Mouse (Mus musculus): Measurements from ENCODE around the gene Pla2g6. TPM values are rescaled to one million over a fixed set of nuclear protein-coding genes. Genes with fewer than 3 reads are reported as not detected.

Pla2g6 gene
- polyA plus RNA-seq, 1 experiment from 2014 or later, result 20.4 TPM

DNA sequence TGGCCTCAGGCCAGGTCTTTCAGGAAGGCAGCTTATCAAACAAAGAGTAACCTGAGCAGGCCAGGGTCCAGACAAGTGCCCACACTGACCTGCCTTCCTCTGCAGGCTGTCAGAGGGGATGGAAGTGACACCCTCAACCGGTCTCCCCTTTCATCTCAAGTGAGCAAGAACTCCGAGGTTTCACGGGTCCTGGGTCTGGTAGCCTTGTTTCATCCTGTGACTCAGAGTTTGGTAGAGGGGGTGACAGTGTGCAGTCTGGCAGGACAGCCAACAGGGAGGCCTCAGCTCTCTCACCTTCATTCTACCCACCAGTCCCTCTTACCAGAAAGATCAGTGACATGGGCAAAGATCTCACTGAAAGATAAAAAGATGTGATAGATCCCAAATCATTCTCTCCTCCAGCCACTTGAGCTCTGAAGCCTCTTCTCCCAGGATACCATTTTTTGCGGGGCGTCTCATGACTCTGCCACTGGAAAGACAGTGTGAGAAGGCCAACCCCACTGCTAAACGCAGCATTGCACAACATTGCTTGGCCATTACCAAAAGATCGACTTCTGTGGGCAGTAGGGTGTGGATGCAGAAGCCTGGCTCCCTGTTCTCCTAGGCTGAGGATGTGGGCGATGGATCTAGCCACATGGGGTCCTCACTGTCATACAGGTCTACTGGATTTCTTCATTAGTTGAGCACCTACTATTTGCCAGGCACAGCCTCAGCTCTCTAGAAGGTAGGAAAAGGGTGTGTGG lies 18.0 kb upstream of the Pla2g6 start, which contains the start of gene Maff:
Maff (plus strand) TSS at position 571 of the 743 bp plus-strand sequence.
- Histone ChIP-seq H3K9ac (ENCODE audit: low read depth, low read length) (peak within 1 kb of the TSS; percentile 60), H3K27ac (ENCODE audit: low read depth, low read length) (peak within 1 kb of the TSS; percentile 43; the same call in 1 of the 2 replicates), H3K4me1 (replicated peaks; ENCODE audit: control insufficient read depth, insufficient read depth, low read length) (no peaks in the 10 kb centered on the region), H3K4me2 (replicated peaks; ENCODE audit: low read depth, low read length) (peak within 1 kb of the TSS; percentile 98), H3K9me3 (ENCODE audit: control insufficient read depth, low read length) (no peaks in the 10 kb centered on the region), H3K27me3 (ENCODE audit: control insufficient read depth, insufficient read depth, low read length) (peaks cover 4% of the 10 kb centered on the region; the same call in 1 of the 2 replicates), H3K4me3 (ENCODE audit: low read depth, low read length) (peak within 1 kb of the TSS; percentile 64), H3K36me3 (ENCODE audit: control insufficient read depth, insufficient read depth, low read length) (no peaks in the 10 kb centered on the region)
- DNase-seq (ENCODE audit: low spot score) (no peak), ATAC-seq (ENCODE audit: low FRiP score) (no peak)
- WGBS, result 50% methylated on average over 8 of the region's 8 CpGs

DNA sequence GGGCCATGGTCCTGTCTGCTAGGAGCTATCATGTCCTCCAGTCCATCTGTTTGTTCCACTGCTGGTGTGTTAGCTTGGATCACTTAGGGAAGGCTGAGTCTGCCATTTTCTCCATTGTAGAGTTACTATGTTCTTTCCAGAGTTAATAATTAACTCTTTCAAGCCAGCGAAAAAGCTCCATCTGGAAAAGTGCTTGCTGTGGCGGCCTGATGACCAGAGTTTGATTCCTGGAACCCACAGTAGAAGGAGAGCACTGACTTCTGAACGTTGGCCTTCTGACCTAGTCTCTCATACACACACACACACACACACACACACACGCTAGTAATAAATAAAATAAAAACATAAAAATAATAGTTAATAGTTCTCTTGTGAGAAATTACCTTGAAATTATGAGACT lies 16.4 kb upstream of the Pla2g6 start:
- ATAC-seq (ENCODE audit: low FRiP score) (no peak), DNase-seq (ENCODE audit: low spot score) (no peak)
- Histone ChIP-seq H3K36me3 (ENCODE audit: control insufficient read depth, insufficient read depth, low read length) (no peaks in the 10 kb centered on the region), H3K4me1 (replicated peaks; ENCODE audit: control insufficient read depth, insufficient read depth, low read length) (no peaks in the 10 kb centered on the region), H3K4me3 (ENCODE audit: low read depth, low read length) (no peak overlapping the region), H3K27me3 (ENCODE audit: control insufficient read depth, insufficient read depth, low read length) (peaks cover 4% of the 10 kb centered on the region; the same call in 1 of the 2 replicates), H3K9me3 (ENCODE audit: control insufficient read depth, low read length) (no peaks in the 10 kb centered on the region), H3K4me2 (replicated peaks; ENCODE audit: low read depth, low read length) (no peak overlapping the region), H3K27ac (ENCODE audit: low read depth, low read length) (no peak overlapping the region), H3K9ac (ENCODE audit: low read depth, low read length) (no peak overlapping the region)
- 57% methylated on average over 4 of the region's 4 CpGs for WGBS

DNA sequence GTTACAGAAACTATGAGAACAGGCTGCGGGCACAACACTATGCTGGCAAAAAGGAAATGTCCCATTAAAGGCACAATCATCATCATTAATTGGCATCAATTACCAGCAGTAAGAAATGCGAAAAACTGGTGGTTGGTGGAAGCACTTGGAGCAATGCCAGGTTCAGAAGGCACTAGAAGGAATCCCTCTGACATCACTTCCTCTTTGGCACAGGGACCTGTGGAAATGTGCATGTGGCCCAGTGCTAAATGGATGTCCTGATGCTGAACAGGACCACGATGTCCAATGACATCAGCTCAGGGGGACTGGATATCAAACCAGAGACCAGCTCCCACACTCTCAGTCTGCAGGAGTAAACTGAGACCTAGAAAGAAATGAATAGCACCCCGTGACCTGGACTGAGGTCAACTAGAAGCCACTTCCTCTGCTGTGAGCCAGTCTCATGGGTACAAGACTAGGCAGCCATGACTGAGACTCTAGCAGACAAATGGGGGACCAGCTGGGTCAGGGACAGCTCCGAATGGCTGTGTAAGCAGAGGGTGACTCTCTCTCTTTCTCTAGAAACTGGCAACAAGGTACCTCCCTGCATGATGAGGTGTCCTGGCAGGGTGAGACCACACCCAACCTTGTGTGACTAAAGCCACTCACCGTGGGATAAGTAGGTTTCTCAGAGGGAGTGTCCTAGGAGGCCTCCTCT lies 14.6 kb upstream of the Pla2g6 start:
- Histone ChIP-seq H3K36me3 (ENCODE audit: control insufficient read depth, insufficient read depth, low read length) (no peaks in the 10 kb centered on the region), H3K4me3 (ENCODE audit: low read depth, low read length) (no peak overlapping the region), H3K4me2 (replicated peaks; ENCODE audit: low read depth, low read length) (no peak overlapping the region), H3K27me3 (ENCODE audit: control insufficient read depth, insufficient read depth, low read length) (no peaks in the 10 kb centered on the region), H3K4me1 (replicated peaks; ENCODE audit: control insufficient read depth, insufficient read depth, low read length) (no peaks in the 10 kb centered on the region), H3K9ac (ENCODE audit: low read depth, low read length) (no peak overlapping the region), H3K9me3 (ENCODE audit: control insufficient read depth, low read length) (no peaks in the 10 kb centered on the region), H3K27ac (ENCODE audit: low read depth, low read length) (no peak overlapping the region)
- DNase-seq (ENCODE audit: low spot score) (no peak), ATAC-seq (ENCODE audit: low FRiP score) (no peak)
- 87% methylated on average over 6 of the region's 6 CpGs for WGBS

DNA sequence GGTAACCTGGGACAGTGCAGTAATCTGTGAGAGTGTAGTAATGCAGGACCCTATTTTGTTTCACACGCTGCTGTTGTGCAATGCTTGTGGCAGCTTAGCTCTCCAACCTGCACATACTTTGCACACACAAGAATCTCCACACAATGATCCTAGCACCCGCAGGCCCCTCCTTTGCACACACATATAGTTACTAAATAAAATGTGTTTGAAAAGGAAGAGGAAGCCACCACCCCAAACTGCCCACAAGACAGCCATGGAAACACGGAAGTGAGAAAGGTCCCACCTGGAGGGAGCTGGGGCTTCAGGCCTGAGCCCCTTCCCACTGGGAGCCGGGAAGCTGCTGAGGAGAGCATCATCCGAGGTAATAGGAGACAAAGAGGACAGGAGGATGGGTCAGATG lies 10.8 kb upstream of the Pla2g6 start:
- Histone ChIP-seq H3K4me2 (replicated peaks; ENCODE audit: low read depth, low read length) (no peak overlapping the region), H3K4me1 (replicated peaks; ENCODE audit: control insufficient read depth, insufficient read depth, low read length) (0 out of 2 replicates have a peak, but pooled peaks cover 2% of the 10 kb centered on the region), H3K27me3 (ENCODE audit: control insufficient read depth, insufficient read depth, low read length) (no peaks in the 10 kb centered on the region), H3K9me3 (ENCODE audit: control insufficient read depth, low read length) (no peaks in the 10 kb centered on the region), H3K36me3 (ENCODE audit: control insufficient read depth, insufficient read depth, low read length) (no peaks in the 10 kb centered on the region), H3K27ac (ENCODE audit: low read depth, low read length) (no peak overlapping the region), H3K4me3 (ENCODE audit: low read depth, low read length) (no peak overlapping the region), H3K9ac (ENCODE audit: low read depth, low read length) (no peak overlapping the region)
- ATAC-seq (ENCODE audit: low FRiP score), result no peak
- 77% methylated on average over 5 of the region's 5 CpGs for WGBS
- no peak for DNase-seq (ENCODE audit: low spot score)

DNA sequence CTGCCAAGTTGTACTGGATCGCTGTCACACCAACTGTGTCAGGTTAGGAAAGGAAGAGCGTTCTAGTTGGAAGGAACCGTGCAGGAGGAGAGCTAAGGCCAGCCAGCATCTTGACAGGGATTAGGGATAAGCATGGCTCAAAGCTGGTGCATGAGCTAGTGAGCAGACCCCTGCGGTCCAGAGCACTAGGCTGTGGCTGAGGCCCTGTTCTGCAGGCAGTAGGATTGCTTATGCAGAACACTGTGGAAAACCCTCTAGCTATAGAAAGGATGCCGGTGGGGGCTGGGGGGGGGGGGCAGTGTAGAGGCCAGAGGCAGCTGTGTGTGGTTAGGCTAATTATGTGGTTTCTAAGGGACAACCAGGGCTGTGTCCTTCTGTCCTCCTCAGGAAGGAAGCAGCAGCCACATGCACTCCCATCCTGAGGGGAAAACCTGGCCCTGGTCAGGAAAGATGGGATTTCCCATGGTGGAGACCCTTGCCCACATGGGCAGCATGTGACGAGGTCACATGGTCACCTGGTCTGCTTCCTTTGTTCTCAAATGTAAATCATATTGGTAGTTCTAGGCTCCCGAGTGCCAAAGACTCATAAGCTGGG lies 7.0 kb upstream of the Pla2g6 start:
- DNase-seq (ENCODE audit: low spot score), result no peak
- 0 out of 2 replicates have a peak overlapping the region, but pooled peaks have one; percentile 9 for H3K27ac ChIP-seq (ENCODE audit: low read depth, low read length)
- H3K27me3 ChIP-seq (ENCODE audit: control insufficient read depth, insufficient read depth, low read length), result no peaks in the 10 kb centered on the region
- 0 out of 2 replicates have a peak, but pooled peaks cover 2% of the 10 kb centered on the region for H3K4me1 ChIP-seq (replicated peaks; ENCODE audit: control insufficient read depth, insufficient read depth, low read length)
- H3K9me3 ChIP-seq (ENCODE audit: control insufficient read depth, low read length), result no peaks in the 10 kb centered on the region
- 0 out of 2 replicates have a peak, but pooled peaks have one; percentile 27 for ATAC-seq (ENCODE audit: low FRiP score)
- H3K9ac ChIP-seq (ENCODE audit: low read depth, low read length), result no peak overlapping the region
- WGBS, result 61% methylated on average over 7 of the region's 7 CpGs
- H3K36me3 ChIP-seq (ENCODE audit: control insufficient read depth, insufficient read depth, low read length), result no peaks in the 10 kb centered on the region
- no peak overlapping the region for H3K4me3 ChIP-seq (ENCODE audit: low read depth, low read length)
- H3K4me2 ChIP-seq (replicated peaks; ENCODE audit: low read depth, low read length), result no peak overlapping the region

DNA sequence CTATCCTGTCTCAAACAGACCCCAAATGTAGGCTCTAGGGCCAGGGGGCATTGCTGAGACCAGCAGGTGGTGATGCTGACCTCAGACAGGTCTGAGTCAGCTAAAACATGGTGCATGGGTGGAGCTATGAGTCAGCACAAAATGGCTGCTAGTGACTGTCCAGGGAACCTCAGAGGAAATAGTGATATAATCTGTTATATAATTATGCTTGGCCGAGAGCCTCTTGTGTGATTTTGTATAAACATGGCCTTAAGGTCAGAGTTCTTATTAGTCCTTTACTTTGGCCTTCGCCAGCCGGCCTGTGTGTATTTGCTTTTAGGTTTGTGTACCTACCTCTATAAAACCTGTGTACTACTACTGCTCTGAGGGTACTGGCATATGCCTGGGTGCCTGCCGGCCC lies 5.2 kb upstream of the Pla2g6 start:
- Histone ChIP-seq H3K9me3 (ENCODE audit: control insufficient read depth, low read length) (no peaks in the 10 kb centered on the region), H3K9ac (ENCODE audit: low read depth, low read length) (no peak overlapping the region), H3K36me3 (ENCODE audit: control insufficient read depth, insufficient read depth, low read length) (no peaks in the 10 kb centered on the region), H3K4me3 (ENCODE audit: low read depth, low read length) (no peak overlapping the region), H3K27me3 (ENCODE audit: control insufficient read depth, insufficient read depth, low read length) (no peaks in the 10 kb centered on the region), H3K4me2 (replicated peaks; ENCODE audit: low read depth, low read length) (no peak overlapping the region), H3K4me1 (replicated peaks; ENCODE audit: control insufficient read depth, insufficient read depth, low read length) (0 out of 2 replicates have a peak, but pooled peaks cover 2% of the 10 kb centered on the region), H3K27ac (ENCODE audit: low read depth, low read length) (no peak overlapping the region)
- ATAC-seq (ENCODE audit: low FRiP score) (no peak), DNase-seq (ENCODE audit: low spot score) (no peak)
- 83% methylated on average over 4 of the region's 4 CpGs for WGBS

DNA sequence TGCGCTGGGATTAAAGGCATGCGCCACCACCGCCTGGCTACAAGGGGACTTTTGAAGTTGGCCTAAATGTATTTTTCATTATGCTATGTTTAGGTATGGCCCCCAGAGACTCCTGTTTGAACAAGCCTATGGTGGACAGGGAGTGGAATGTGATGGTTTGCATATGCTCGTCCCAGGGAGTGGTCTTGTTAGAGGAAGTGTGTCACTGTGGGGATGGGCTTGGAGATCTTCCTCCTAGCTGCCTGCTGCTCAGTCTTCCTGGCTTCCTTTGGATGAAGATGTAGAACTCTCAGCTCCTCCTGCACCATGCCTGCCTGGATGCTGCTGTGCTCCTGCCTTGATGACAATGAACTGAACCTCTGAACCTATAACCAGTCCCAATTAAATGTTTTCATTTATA lies 2.3 kb upstream of the Pla2g6 start:
- Histone ChIP-seq H3K27me3 (ENCODE audit: control insufficient read depth, insufficient read depth, low read length) (no peaks in the 10 kb centered on the region), H3K36me3 (ENCODE audit: control insufficient read depth, insufficient read depth, low read length) (no peaks in the 10 kb centered on the region), H3K4me1 (replicated peaks; ENCODE audit: control insufficient read depth, insufficient read depth, low read length) (0 out of 2 replicates have a peak, but pooled peaks cover 6% of the 10 kb centered on the region), H3K4me2 (replicated peaks; ENCODE audit: low read depth, low read length) (no peak overlapping the region), H3K9me3 (ENCODE audit: control insufficient read depth, low read length) (no peaks in the 10 kb centered on the region), H3K9ac (ENCODE audit: low read depth, low read length) (no peak overlapping the region), H3K4me3 (ENCODE audit: low read depth, low read length) (no peak overlapping the region), H3K27ac (ENCODE audit: low read depth, low read length) (no peak overlapping the region)
- no peak for ATAC-seq (ENCODE audit: low FRiP score)
- WGBS, result 50% methylated on average over 4 of the region's 4 CpGs
- no peak for DNase-seq (ENCODE audit: low spot score)

DNA sequence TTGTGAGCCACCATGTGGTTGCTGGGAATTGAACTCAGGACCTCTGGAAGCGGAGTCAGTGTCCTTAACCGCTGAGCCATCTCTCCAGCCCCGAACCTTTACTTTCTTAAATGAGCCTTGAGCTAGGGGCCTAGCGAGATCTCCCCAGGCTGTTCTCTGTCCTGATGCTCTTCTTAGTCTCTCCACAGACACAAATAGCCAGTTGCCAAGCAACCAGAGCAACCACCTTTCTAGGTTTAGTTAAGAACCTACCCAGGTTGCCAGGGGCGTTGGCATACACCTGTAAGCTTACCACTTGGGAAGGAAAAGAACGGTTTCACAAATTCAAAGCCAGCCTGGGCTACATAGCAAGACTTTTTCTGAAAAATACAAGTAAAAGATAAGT lies 1.8 kb upstream of the Pla2g6 start:
- no peak for DNase-seq (ENCODE audit: low spot score)
- Histone ChIP-seq H3K9me3 (ENCODE audit: control insufficient read depth, low read length) (no peaks in the 10 kb centered on the region), H3K27ac (ENCODE audit: low read depth, low read length) (no peak overlapping the region), H3K9ac (ENCODE audit: low read depth, low read length) (no peak overlapping the region), H3K27me3 (ENCODE audit: control insufficient read depth, insufficient read depth, low read length) (no peaks in the 10 kb centered on the region), H3K4me3 (ENCODE audit: low read depth, low read length) (no peak overlapping the region), H3K36me3 (ENCODE audit: control insufficient read depth, insufficient read depth, low read length) (no peaks in the 10 kb centered on the region), H3K4me2 (replicated peaks; ENCODE audit: low read depth, low read length) (no peak overlapping the region), H3K4me1 (replicated peaks; ENCODE audit: control insufficient read depth, insufficient read depth, low read length) (0 out of 2 replicates have a peak, but pooled peaks cover 5% of the 10 kb centered on the region)
- WGBS, result 83% methylated on average over 6 of the region's 6 CpGs
- no peak for ATAC-seq (ENCODE audit: low FRiP score)

Measured in hindbrain, embryonic 11.5 days (tissue).